Mouse (Mus musculus): ENCODE data around the gene Atp6v1d.
A peak's percentile ranks its signal among the peaks of the same experiment; 100 is the strongest.

Atp6v1d gene

DNA sequence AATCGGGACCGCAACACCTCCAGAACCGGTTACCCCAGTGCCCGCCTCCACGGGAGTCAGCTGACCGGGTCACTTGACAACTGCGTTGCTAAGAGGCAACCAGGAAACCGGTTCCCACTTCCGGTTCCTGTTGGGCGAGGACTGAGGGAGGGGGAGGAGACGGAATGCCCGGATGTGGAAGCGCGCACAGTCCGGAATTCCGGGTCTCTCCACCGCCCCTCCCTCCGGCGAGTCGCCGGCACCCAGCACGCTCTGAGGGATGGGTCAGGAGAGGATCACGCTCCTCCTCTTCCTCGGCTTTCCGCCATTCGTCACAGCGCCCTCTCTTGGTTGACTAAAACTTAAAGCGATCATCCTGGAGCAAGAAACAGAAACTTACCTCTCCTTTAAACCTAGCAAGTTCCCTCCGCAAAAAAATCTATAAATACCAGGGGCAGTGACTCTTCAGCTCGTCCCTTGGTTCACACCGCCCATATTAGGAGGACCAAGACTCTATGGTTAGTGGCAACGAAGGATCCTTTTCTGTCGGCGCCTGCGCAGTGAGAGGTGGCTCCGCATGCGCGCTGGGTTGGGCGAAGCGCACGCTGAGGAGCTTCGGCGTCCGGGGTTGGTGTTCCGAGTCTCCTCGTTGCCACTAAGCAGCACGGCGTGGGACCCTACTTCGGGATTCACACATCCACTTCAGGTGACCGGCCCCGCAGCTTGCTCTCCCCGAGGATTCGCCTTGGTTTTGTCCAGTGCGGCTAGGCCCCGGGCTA lies at the start of gene Atp6v1d, which contains the start of gene Eif2s1:
Gene Atp6v1d (minus strand): TSS at position 143 of the 758 bp plus-strand sequence.
Gene Eif2s1 (plus strand): TSS at position 324 of the 758 bp plus-strand sequence.
- peak; percentile 99 for DNase-seq (ENCODE audit: low read depth, low spot score)

DNA sequence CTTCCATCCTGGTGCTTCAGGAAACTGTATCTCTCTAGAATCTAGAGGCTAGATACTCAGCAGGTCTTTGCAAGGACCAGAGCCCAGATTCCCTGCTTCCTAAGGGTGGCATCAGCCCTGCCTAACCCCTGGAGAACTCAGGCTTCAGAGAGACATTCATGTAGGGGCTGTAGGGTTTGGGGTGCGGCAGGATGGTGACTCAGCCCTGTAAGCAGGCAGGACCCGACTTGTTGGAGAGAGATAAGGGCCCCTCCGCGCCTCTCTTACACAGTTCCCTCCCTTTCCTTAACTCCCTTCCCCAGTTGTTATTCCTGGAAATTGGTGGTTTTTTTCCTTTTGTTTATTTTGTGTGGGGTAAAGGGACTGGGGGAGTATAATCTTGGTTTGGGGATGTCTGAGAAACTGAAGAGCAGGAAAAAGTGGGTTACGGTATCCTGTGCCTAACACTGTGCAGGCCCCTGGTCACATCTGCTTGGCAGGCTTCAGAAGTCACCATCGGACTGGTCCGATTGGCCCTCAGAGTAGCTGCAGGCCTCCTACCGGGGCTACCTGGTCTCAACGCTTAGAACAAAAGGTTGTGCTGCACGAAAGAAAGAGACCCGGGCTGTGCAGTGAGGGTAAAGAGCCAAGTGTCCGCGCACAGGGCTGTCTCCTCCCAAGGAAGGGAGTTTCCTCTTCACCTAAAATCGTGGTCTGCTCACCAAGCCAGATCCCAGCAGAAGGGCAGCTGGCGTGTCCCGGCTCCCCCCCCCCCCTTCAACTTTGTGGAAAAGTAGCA lies 49.4 kb upstream of the Atp6v1d start:
- DNase-seq (ENCODE audit: low read depth, low spot score): no peak

DNA sequence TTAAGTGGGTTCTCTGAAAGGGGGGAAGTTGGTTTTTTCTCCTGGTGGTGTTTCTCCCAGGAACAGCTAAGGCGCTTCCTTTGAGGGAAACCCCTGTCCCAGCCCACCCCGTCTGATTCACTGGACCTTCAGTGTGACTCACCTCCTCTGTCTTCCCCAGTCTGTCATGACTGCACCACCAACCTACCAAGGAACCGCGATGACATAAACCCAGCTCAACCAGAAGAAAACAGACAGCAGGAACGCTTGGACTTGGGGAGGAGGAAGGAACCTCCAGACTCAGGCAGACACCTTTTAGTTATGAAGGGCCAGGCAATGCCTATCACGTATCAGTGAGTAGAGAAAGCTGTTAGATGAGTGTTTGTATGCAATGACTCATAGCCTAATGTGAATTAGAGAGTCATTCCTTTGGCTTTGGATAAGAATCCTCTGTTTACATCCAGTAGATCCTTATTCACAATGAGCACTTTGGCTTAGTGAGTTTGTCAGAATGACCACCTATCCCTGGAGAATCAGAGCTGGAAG lies 46.7 kb upstream of the Atp6v1d start:
- no peak for DNase-seq (ENCODE audit: low read depth, low spot score)

DNA sequence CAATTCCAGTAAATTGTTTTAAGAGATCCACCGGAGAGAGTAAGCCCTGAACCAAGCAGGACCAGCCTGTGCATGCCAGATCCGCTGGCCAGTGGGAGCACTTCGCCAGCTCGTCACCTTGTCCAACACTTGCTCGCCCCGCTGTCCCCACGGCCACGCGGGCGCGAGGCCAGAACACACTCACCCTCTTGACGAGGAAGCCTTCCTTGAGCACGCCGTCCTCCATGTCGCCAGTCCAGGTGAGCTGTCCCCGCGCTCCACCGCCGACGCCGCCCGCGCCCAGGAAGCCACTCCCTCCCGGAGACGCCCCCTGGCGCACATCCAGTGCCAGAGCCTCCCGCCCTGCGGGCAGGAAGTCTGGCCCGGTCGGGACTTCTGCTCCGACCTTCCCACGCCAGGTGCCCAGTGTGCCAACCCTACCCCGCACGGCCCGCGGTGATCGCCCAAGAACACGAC lies 45.3 kb upstream of the Atp6v1d start, which contains the start of gene Plek2:
Gene Plek2 (minus strand): TSS at position 258 of the 456 bp plus-strand sequence.
- peak; percentile 71 for DNase-seq (ENCODE audit: low read depth, low spot score)

DNA sequence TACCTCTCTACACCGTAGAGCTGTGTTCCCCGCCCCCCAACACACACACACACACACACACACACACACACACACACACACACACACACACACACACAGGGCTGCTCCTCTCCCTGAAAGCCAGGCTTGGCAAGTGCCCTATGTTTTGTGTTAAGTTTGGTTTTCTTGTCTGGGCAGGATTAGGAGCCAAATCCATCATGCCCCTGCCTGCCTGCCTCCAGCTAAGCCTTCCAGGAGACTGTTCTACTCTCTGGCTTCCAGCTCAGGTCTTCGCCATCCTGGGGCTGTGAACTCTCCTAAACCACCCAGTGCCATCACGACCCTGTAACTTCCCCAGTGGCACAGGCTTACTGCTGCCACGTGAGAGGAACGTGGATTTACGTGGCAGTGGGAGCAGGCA lies 43.1 kb upstream of the Atp6v1d start:
- no peak for DNase-seq (ENCODE audit: low read depth, low spot score)

DNA sequence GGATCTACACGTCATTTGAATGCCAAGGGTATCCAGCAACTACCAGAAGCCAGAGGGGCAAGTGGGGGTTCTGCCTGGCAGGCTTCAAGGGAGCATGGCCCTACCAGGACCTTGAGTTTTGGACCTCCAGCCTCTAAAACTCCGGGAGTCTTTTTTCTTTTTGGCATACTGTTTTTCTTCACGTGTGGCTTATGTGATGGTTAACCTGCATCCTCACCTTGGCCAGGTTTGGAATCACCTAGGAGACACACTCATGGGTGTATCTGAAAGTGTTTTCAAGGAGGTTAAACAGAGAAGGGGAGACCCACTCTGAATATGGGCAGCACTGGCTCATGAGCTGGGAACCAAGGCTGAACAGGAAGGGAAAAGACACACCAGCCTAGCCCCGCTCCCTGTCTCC lies 41.9 kb upstream of the Atp6v1d start:
- no peak for DNase-seq (ENCODE audit: low read depth, low spot score)

DNA sequence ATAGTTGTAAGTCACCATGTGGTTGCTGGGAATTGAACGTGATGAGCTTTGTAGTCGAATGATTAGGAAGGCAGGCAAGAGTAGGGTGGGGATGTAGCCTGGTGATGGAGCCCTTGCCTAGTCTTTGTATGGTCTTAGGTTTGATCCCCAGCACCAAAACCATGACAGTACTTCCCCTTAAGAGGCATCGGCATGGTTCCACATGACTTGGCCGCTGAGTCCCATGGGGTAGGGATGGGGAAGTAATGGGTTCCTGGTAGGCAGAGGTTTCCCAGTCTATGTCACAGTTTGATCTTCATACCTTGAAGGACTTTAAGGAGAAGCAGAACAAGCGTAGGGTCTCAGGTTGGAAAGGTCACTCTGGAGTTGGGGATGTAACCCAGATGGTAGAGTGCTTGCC lies 40.0 kb upstream of the Atp6v1d start:
- no peak for DNase-seq (ENCODE audit: low read depth, low spot score)

DNA sequence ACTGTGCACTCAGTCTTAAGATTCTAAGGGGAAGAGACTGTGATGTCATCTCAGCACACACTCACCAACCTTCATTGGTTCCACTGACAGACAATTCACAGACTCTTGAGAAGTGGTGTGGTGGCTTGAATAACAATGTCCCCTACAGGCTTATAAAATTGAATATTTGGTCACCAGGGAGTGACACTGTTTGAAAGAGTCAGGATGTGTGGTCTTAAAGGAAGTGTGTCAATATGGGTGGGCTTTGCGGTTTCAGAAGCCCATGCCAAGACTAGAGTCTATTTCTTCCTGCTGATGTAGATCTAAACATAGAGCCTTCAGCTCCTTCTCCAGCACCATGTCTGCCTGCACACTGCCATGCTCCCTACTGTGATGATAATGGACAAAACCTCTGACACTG lies 36.4 kb upstream of the Atp6v1d start:
- DNase-seq (ENCODE audit: low read depth, low spot score): no peak

DNA sequence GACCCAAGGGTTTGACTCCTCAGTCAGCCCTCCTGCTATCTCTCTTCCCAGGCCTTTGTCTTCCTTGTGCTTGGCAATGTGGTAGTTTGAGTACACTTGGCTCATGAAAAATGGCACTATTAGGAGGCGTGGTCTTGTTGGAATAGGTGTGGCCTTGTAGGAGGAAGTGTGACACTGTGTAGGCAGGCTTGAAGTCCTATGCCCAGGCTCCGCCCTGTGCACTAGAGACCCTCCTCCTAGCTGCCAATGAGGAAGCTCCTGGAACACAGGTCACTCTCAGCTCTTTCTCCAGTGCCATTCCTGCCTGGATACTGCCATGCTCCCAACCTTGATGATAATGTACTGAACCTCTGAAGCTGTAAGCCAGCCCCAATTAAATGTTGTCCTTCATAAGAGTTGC lies 29.7 kb upstream of the Atp6v1d start:
- peak; percentile 21 for DNase-seq (ENCODE audit: low read depth, low spot score)

DNA sequence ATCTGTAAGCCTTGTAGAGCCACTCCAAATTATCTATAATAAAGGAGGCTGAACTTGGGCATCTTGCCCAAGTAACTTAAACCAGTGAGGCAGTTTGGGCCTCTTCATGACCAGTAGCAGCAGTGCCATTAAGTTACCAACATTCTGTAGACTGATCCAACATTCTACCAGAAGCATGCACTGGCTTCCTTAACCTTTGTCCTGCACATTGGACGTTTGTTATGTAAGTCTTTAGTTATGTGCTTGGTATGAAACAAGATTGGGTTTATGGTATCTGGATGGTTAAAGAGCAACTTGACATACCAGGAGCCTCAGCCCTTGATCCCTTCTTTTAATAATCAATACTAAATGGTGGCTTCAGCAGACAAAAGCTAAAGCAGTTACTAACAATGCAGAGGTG lies 28.6 kb upstream of the Atp6v1d start:
- DNase-seq (ENCODE audit: low read depth, low spot score): no peak

DNA sequence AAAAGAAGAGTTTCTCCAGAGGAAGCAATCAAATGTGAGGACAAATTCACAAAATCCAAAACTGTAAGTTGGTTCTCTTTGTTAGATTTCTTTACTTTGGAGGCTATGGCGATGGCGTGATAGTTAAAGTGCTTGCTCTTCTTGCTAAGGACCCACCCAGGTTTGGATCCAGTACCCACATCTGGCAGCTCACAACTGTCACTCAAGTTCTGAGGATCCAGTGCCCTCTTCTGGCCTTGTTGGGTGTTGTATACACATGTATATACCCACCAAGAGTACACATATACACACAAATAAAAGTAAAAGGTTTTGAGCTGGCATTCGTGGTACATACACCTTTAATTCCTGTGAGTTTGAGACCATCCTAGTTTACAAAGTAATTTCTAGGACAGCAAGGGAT lies 13.1 kb upstream of the Atp6v1d start:
- peak; percentile 29 for DNase-seq (ENCODE audit: low read depth, low spot score)

DNA sequence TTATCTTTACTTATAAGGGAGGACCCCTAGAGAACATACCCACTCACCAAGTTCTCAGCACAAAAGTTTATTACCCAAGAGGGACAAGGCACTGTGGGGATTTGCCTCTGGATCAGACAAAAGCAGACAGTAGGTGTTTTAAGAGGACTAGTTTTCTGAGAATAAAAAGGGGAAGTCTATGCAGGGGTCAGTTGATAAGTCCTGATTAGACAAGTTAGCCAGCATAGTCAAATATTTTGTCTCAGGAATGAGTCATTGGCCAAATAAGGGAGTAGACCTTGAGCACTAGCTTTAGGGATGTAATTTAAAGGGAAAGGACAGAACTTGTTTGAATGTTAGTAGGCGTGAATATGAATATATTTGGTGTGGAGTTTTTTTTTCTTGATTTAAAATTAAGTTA lies 6.7 kb upstream of the Atp6v1d start:
- DNase-seq (ENCODE audit: low read depth, low spot score): peak; percentile 41

DNA sequence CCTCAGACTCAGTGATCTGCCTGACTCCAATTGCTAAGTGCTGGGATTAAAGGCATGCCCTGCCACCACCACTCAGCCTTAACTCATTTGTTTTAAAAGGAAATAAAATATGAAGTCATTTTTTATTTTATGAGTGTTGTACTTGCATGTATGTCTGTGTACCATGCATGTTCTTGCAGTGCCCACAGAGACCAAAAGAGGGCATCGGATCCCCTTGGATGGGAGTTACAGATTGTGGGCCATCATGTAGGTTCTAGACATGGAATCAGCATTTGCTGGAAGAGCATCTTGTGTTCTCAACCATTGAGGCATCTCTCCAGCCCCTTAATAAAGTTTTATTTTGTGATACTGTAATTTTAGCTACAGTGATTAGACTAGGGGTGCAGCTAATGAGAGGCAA lies 4.0 kb upstream of the Atp6v1d start:
- peak; percentile 41 for DNase-seq (ENCODE audit: low read depth, low spot score)

DNA sequence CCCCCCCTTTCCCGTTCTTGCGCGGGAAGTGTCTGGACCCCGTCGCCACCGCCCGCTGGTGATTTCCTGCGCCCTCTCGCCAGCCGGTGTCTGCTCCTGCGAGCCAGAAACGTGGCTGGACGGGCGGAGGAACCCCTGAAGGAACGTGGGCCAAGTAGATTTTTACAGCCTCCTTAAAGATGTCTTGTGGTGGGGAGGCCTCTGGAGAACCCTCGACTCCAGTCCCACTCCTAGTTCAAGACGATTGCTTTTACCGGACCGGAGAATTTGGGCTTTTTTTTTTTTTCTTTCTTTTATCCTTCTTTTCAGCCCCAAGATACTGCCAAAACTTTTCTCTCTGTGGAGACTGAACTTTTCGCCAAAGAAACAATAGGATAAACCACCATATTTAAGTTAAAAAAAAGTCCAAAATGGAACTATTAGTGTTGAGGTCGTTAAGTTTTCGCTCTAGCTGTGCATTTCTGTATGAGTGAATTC lies 854 bp upstream of the Atp6v1d start:
- DNase-seq (ENCODE audit: low read depth, low spot score): no peak

DNA sequence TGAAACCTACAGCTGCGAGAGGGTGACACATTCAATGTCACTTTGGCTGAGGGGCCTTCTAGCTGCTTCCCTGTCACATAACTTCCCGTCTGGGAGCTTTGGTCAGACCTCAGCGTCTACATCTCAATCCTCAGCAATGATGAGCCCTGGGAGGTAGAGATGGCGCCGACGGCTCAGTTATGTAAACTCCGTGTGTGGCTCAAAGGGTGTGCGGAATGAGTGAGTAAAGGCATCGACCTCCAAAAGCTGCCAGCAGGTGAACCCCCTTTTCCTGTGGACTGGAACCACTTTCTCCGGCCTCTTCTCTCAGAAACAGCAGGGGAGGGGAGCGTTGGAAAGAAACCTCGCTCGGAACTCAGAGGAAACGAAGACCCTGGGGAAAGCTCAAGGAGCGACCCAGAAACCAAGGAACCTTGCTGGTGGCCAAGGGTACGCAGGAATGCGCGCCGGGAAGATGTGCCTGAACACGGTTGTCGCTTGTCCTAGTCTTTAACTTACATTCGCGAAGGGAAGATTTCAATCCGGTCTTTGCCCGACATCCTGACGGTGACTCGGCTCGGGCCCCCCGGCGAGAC lies 430 bp downstream of the Atp6v1d start:
- DNase-seq (ENCODE audit: low read depth, low spot score): no peak

DNA sequence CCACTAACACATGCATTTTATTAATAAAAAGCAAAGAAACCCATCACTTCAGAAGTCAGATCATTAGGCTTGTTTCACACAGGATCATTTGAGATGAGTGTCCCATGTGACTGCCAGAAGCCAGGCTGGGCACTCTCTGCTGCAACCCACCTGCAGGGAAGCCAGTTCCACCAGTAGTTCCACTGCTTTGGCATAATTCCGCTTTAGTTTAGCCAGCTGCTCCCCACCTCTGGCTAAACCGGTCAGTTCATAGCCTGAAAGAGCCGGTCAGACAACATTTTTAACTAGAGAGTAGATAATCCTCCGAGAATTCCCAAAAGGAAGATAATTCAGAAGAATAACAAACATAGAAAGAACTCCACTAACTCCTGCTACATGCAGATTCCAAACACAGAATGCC lies 13.2 kb downstream of the Atp6v1d start:
- no peak for DNase-seq (ENCODE audit: low read depth, low spot score)

DNA sequence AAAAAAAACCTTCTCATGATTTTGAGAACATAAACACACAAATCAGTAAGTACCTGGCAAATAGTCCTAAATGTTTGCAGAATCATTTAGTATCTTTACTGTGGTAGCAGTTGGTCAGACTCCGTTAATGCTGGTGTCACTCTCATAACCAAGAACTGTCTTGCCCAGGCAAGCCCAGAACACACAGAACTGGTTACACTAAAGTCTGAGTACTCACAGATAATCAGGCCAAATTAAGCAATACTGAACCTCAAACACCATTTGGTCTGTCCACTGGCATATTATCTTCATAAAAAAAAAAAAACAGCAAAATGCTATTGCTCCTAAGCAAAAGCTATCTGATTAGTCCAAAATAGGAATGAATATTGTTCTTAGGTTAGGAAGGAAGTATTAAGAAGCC lies 19.0 kb downstream of the Atp6v1d start:
- DNase-seq (ENCODE audit: low read depth, low spot score): no peak

DNA sequence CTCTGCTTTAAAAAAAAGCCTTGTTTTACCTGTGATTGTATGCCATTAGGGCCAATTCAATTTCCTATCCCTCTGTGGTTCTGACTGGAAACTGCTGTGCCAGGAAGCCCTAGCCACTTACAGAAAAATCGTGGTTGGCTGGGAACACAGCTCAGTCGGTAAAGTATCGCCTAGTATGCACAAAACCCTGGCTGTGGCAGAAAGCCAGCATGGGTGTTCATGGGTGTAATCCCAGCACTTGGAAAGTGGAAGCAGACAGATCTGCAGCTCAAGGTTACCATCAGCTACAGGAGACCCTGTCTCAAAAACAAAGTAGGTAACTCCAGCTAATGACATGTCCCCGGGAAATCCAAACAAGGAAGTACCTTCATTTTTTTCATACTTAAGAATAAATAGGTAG lies 21.5 kb downstream of the Atp6v1d start:
- DNase-seq (ENCODE audit: low read depth, low spot score): no peak

DNA sequence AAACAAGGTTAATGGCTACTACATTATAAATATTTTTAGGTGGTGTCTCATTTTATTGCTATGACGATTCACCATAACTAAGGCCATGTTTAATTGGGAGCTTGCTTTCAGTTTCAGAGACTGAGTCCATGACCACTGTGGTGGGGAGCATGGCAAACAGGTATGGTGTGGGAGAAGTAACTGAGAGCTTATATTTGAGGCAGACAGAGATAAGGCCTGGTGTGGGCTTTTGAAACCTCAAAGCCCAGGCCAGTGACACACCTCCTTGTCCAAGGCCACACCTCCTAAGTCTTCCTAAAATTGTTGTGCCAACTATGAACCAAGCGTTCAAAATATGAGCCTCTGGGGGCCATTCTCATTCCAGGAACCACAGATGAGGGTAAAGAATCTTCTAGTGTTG lies 26.9 kb downstream of the Atp6v1d start:
- no peak for DNase-seq (ENCODE audit: low read depth, low spot score)

DNA sequence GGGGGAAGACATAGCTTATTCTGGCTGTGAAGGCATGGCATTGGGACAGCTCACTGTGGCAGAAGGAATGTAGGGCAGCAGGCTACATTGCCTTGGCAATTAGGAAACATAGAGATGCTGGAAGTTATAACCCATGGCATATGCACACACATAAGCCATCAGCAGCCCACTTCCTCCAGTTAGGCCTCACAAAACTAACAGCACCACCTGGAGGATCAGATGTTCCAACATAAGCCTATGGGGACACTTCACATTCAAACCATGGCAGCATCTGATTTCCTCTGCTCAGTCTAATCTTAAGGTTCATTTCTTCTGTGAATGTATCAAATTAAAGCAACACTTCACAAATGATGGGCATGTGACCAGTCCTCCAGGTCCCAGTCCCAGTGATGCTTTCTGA lies 47.0 kb downstream of the Atp6v1d start:
- peak; percentile 22 for DNase-seq (ENCODE audit: low read depth, low spot score)

DNA sequence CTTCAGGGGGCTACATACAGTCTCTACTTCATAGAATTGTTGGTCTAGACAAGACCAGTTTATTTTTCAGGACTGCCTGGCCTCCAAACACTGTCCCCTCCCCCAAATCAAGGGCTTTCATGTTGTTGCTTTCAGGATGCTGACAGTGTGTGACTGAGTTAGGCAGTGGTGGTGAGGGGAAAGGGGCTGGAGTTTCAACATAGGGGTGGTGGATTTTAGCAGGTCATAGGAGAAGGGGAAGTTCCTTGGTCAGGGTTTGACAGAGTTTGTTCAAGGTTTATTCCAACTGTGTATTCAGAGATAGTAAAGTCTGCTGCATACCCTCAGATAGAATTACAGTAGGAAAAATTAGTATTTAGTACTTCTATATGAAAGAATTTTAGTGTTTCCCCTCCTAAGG lies 59.6 kb downstream of the Atp6v1d start:
- no peak for DNase-seq (ENCODE audit: low read depth, low spot score)

DNA sequence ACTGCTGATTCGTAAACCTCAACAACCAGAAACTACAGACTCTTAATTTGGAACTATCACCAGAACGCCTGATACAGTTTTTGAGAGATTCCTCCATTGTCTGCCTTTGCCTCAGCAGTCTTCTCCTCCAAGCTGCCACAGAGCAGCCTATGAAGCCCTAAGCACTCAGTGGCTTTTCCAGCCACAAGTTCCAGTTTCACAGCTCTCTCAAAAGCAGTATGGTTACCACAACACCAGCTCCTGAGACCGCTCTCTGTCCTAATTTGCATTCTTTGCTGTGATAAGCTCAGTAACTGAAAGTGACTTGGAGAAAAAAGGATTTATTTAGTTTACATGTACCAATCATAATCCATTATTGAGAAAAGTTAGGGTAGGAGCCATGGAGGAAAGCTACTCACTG lies 61.4 kb downstream of the Atp6v1d start:
- peak; percentile 80 for DNase-seq (ENCODE audit: low read depth, low spot score)
